Mouse (Mus musculus) hindbrain, embryonic 16.5 days (tissue): ENCODE data around the gene Ugt1a6a. TPM values are rescaled to one million over a fixed set of nuclear protein-coding genes. Genes with fewer than 3 reads are reported as not detected.

Experiments
- ATAC-seq: fragments of 200-750 bp; cut with Nextera tagmentation; 2 replicates; pipeline ENCODE4 v1.8.0; 2017; ENCODE audit warnings: moderate TSS enrichment, moderate library complexity
- H3K27ac ChIP-seq: fragments of 300-500 bp; sonication (generic); 2 replicates; pipeline ENCODE4 v1.5.1; 2014; ENCODE audit warnings: low read depth, mild to moderate bottlenecking, control low read depth, low read length, moderate library complexity
- H3K27me3 ChIP-seq: fragments of 300-500 bp; sonication (generic); replicated peaks from 2 replicates; pipeline ENCODE4 v1.6.1; 2014; ENCODE audit warnings: low read length; ENCODE audit not compliant: control insufficient read depth, insufficient read depth
- H3K36me3 ChIP-seq: fragments of 300-500 bp; sonication (generic); 2 replicates; pipeline ENCODE4 v1.6.1; 2014; ENCODE audit warnings: mild to moderate bottlenecking, low read length, moderate library complexity, mixed read lengths; ENCODE audit not compliant: control insufficient read depth, insufficient read depth
- H3K4me1 ChIP-seq: fragments of 300-500 bp; sonication (generic); 2 replicates; pipeline ENCODE4 v1.6.1; 2014; ENCODE audit warnings: low read depth, low read length; ENCODE audit not compliant: control insufficient read depth, insufficient read depth
- H3K4me2 ChIP-seq: fragments of 300-500 bp; sonication (generic); 2 replicates; pipeline ENCODE4 v1.6.1; 2014; ENCODE audit warnings: mild to moderate bottlenecking, low read length, control low read depth, moderate library complexity
- H3K4me3 ChIP-seq: fragments of 300-500 bp; sonication (generic); 2 replicates; pipeline ENCODE4 v1.5.1; 2014; ENCODE audit warnings: mild to moderate bottlenecking, low read length, control low read depth, moderate library complexity
- H3K9ac ChIP-seq: fragments of 300-500 bp; sonication (generic); 2 replicates; pipeline ENCODE4 v1.6.1; 2014; ENCODE audit warnings: low read depth, mild to moderate bottlenecking, control low read depth, low read length, moderate library complexity
- H3K9me3 ChIP-seq: fragments of 300-500 bp; sonication (generic); 2 replicates; pipeline ENCODE4 v1.6.1; 2014; ENCODE audit warnings: mild to moderate bottlenecking, low read length, moderate library complexity; ENCODE audit not compliant: control insufficient read depth
- WGBS: fragments of 180-500 bp; shearing (Covaris S2); extraction: QIAGEN DNeasy Blood & Tissue Kit; methylation state at CpG from one replicate; pipeline ENCODE4 v1.1.7; 2014; 5-methylcytosine and 5-hydroxymethylcytosine counted together
- polyA plus RNA-seq: library from polyadenylated mRNA; unstranded; fragments of >200 nt; fragmentation: Nextera tagmentation; extraction: Ambion mirVana; gene quantifications from 2 replicates; pipeline ENCODE4 v1.2.1, GENCODE M21; 2015

The Ugt1a6a gene
- polyA plus RNA-seq, 1 experiment from 2014 or later, result 5.6 TPM

DNA sequence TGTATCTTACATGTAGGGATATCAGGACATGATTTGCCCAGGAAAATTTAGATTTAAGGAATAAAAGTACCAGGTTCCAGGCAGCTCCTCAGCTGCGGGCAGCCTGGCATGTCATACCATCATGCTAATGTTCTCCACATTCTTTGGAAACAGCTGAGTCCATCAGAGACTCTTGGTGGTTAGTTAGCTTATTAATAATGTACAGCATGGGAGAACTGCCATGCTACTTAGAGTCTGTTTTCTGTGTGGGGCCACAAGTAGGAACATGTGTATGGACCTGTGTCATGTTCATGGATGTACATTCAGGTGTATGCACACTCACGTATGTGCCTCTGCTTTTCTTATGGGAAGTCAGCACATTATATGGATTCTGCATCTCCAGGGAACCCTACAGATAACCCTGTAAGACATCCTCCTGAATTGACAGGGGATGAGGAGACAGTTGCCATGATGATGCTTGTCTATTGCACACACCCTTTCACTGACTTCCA lies 79.9 kb downstream of the Ugt1a6a start:
- H3K9me3 ChIP-seq, result peaks cover 64% of the 10 kb centered on the region
- H3K27me3 ChIP-seq, result no peaks in the 10 kb centered on the region
- no peak overlapping the region for H3K27ac ChIP-seq
- no peak overlapping the region for H3K9ac ChIP-seq
- H3K4me3 ChIP-seq, result no peak overlapping the region
- ATAC-seq, result no peak
- H3K4me2 ChIP-seq, result no peak overlapping the region
- no peaks in the 10 kb centered on the region for H3K36me3 ChIP-seq
- H3K4me1 ChIP-seq, result no peaks in the 10 kb centered on the region
- WGBS, result 81% methylated on average over 2 of the region's 2 CpGs

GRCm38 (mm10) chr1:88215466-88216380 lies 81.1 kb downstream of the Ugt1a6a start:
- Histone ChIP-seq H3K4me2 (no peak overlapping the region), H3K36me3 (no peaks in the 10 kb centered on the region), H3K4me3 (no peak overlapping the region), H3K27ac (no peak overlapping the region), H3K9ac (no peak overlapping the region), H3K4me1 (no peaks in the 10 kb centered on the region), H3K27me3 (no peaks in the 10 kb centered on the region), H3K9me3 (peaks cover 61% of the 10 kb centered on the region)
- WGBS, result 70% methylated on average over 10 of the region's 10 CpGs
- no peak for ATAC-seq

DNA sequence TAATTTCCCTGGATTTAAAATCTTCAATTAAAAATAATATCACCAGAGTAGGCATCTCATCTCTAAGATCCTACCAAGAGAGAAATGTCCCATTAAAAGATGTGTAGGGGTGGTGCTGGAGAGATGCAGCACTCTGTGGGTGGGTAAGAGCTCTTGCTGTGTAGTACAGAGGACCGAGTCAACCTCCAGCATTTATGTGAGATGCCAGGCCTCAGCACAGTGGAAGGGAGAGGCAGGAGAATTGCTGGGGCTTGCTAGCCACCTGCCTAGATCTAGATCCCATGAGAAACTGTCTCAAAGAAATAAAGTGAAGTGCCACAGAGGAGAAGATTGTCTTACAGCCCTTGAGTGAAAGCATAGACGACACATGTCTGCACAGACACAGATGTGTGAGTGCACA lies 81.9 kb downstream of the Ugt1a6a start:
- H3K36me3 ChIP-seq, result no peaks in the 10 kb centered on the region
- H3K27me3 ChIP-seq, result no peaks in the 10 kb centered on the region
- 56% methylated on average over 2 of the region's 2 CpGs for WGBS
- H3K9me3 ChIP-seq, result peaks cover 58% of the 10 kb centered on the region
- no peak overlapping the region for H3K27ac ChIP-seq
- no peak overlapping the region for H3K4me2 ChIP-seq
- H3K4me3 ChIP-seq, result no peak overlapping the region
- ATAC-seq, result no peak
- H3K4me1 ChIP-seq, result no peaks in the 10 kb centered on the region
- no peak overlapping the region for H3K9ac ChIP-seq

DNA sequence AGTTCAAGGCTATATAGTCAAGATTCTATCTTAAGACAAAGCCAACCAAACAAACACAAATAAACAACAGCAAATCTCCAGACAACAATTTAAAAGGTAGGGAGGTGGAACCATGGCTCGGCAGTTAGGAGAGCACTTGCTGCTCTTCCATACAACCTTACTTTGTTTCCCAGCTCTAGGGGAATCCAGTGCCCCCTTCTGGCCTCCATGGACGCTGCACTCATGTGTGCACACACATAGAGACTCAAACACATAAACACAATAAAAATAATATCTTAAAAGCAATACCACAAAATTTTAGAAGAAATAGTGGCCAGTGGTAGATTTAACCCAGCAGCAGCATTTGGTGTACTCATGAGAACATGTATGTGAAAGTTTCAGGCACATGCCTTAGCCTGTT lies 82.5 kb downstream of the Ugt1a6a start:
- Histone ChIP-seq H3K4me1 (no peaks in the 10 kb centered on the region), H3K36me3 (no peaks in the 10 kb centered on the region), H3K9ac (no peak overlapping the region), H3K9me3 (peaks cover 54% of the 10 kb centered on the region), H3K4me3 (no peak overlapping the region), H3K4me2 (no peak overlapping the region), H3K27me3 (no peaks in the 10 kb centered on the region), H3K27ac (no peak overlapping the region)
- WGBS, result 65% methylated on average over 2 of the region's 2 CpGs
- ATAC-seq, result no peak

- Histone ChIP-seq H3K9ac (no peak overlapping the region), H3K27me3 (no peaks in the 10 kb centered on the region), H3K9me3 (peaks cover 51% of the 10 kb centered on the region), H3K27ac (no peak overlapping the region), H3K4me3 (no peak overlapping the region), H3K36me3 (no peaks in the 10 kb centered on the region), H3K4me2 (no peak overlapping the region), H3K4me1 (no peaks in the 10 kb centered on the region)
- ATAC-seq, result no peak
- 41% methylated on average over 3 of the region's 3 CpGs for WGBS
Observed at GRCm38 (mm10) chr1:88217576-88217975, 83.0 kb downstream of the Ugt1a6a start.

DNA sequence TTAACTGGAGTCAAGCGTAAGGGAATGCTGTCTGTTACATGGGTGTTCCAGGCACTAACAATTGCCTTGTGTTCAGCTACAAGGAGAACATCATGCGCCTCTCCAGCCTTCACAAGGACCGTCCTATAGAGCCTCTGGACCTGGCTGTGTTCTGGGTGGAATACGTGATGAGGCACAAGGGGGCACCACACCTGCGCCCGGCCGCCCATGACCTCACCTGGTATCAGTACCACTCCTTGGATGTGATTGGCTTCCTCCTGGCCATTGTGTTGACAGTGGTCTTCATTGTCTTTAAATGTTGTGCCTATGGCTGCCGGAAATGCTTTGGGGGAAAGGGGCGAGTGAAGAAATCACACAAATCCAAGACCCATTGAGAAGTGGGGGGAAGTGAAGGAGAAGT lies 83.4 kb downstream of the Ugt1a6a start:
- 75% methylated on average over 9 of the region's 9 CpGs for WGBS

GRCm38 (mm10) chr1:88218591-88218990 lies 84.0 kb downstream of the Ugt1a6a start:
- Histone ChIP-seq H3K27me3 (no peaks in the 10 kb centered on the region), H3K4me1 (no peaks in the 10 kb centered on the region), H3K4me3 (no peak overlapping the region), H3K27ac (no peak overlapping the region), H3K9ac (no peak overlapping the region), H3K4me2 (no peak overlapping the region), H3K36me3 (no peaks in the 10 kb centered on the region), H3K9me3 (peaks cover 41% of the 10 kb centered on the region)
- ATAC-seq, result no peak
- WGBS, result 52% methylated on average over 4 of the region's 4 CpGs

More for the DNA sequence above, 83.4 kb downstream of the Ugt1a6a start:
- no peaks in the 10 kb centered on the region for H3K27me3 ChIP-seq
- H3K36me3 ChIP-seq, result no peaks in the 10 kb centered on the region
- H3K4me3 ChIP-seq, result no peak overlapping the region
- no peak overlapping the region for H3K9ac ChIP-seq
- peaks cover 47% of the 10 kb centered on the region for H3K9me3 ChIP-seq
- no peaks in the 10 kb centered on the region for H3K4me1 ChIP-seq
- H3K27ac ChIP-seq, result no peak overlapping the region
- H3K4me2 ChIP-seq, result no peak overlapping the region
- no peak for ATAC-seq

DNA sequence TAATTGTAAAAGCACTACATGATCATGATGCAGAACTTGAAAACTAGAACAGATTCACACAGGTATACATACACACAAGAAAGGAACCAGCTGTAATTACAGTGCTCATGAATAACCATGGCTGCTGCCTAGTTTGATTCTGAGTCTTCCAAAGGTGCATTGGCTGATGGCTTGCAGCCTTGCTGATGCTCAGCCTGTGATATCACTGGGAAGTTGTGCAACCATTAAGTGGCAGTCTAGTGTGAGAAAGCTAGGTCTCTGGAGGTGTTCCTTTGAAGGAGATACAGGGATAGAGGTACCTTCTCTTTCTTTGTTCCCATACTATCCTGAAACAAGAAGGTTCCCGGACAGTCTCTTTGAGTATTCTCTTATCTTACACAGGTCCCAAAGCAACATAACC lies 84.4 kb downstream of the Ugt1a6a start:
- Histone ChIP-seq H3K9me3 (peaks cover 37% of the 10 kb centered on the region), H3K36me3 (no peaks in the 10 kb centered on the region), H3K4me1 (no peaks in the 10 kb centered on the region), H3K4me2 (no peak overlapping the region), H3K9ac (no peak overlapping the region), H3K27ac (no peak overlapping the region), H3K4me3 (no peak overlapping the region), H3K27me3 (no peaks in the 10 kb centered on the region)
- WGBS, result 26% methylated on average over 1 of the region's 1 CpGs
- ATAC-seq, result no peak

GRCm38 (mm10) chr1:88220336-88220735 lies 85.7 kb downstream of the Ugt1a6a start:
- no peak for ATAC-seq
- no peak overlapping the region for H3K4me3 ChIP-seq
- no peaks in the 10 kb centered on the region for H3K36me3 ChIP-seq
- H3K27me3 ChIP-seq, result no peaks in the 10 kb centered on the region
- H3K4me1 ChIP-seq, result no peaks in the 10 kb centered on the region
- H3K4me2 ChIP-seq, result no peak overlapping the region
- H3K9ac ChIP-seq, result no peak overlapping the region
- H3K9me3 ChIP-seq, result peaks cover 27% of the 10 kb centered on the region
- no peak overlapping the region for H3K27ac ChIP-seq
